Mouse (Mus musculus) layer of hippocampus, postnatal 36 days (tissue): ENCODE measurements at regions not wholly inside any gene's neighbourhood (a gene's known extent, or its start where the extent isn't known, plus 50 kb on each side); places are given as distances from the start of the nearest gene placed in this dataset.

ENCODE experiments used
- DNase-seq, 2 experiments: peaks; one replicate each; pipeline ENCODE4 v3.0.0; 2022

GRCm38 (mm10) chr10:109479941-109480340, 469.2 kb upstream of the Syt1 start:
- DNase-seq = no peak

DNA sequence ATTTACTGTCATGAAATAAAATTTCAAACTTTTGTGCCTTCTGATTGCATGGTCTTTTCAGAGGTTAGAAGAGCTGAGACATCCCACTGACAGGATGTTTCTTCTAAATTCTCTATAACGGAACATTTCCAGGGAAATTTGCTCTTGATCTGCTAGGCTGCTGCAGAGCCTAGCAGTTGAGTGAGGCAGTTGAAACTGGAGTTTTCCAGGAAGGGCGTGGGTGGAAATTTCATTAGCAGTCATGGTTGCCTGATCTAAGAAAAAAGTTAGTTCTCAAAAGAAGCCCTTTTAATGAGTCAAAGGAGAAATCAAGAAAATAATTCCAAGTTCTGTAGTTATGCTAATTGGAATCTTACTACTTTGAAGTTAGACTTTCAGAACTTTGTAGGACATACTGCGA, 455.7 kb upstream of the Syt1 start:
- no peak for DNase-seq

DNA sequence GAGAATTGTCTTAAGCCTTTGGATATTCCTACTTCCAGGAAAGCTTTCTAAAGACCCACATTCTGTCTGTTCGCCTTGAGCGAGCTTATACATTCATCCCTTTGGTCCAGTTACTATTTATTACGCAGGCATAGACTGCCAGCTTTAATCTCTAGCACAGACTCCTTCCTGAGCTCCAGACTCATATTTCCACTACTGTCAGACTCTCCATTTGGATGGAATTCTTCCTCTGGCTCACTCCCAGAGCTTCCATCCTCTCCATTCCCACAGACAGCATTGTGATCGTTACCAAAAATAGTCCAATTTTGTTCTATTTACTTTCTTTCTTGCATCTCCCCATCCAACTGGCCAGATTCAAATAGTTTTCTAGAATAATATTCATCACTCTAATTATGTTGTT, 420.3 kb upstream of the Syt1 start:
- DNase-seq = no peak

- no peak for DNase-seq
Observed at GRCm38 (mm10) chr10:109427878-109428277, 417.1 kb upstream of the Syt1 start.

- DNase-seq = no peak
Observed at GRCm38 (mm10) chr10:109407011-109407410, 396.2 kb upstream of the Syt1 start.

DNA sequence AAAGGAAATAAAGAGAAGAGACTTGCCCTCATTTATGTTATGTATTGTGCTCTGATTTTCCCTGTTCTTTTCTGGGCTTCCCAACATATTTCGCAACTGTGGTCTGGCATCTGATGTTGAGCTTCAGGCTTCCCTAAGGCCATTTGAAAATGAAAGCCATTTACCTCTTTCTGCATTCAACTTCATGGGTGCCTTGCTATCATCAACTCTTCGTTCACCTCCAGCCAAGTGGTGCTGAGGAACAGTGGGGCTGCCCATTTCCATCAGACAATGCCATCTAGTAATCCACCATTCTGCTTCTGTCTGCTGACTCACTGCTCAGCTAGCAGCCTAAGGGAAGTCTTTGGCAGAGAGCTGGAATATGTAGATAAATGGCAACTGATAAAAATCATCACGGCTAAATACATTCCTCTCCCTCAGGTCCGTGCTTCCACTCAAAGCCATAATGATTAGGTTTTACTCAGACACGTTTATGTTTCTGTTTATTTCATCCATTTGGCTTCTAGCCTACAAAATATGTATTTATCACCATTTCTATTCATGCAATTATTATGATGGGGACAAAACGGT, 394.4 kb upstream of the Syt1 start:
- no peak for DNase-seq

- DNase-seq = no peak
Observed at GRCm38 (mm10) chr10:109383758-109384157, 373.0 kb upstream of the Syt1 start.

- DNase-seq = no peak
Observed at GRCm38 (mm10) chr10:109378846-109379245, 368.1 kb upstream of the Syt1 start.

GRCm38 (mm10) chr10:109360161-109360560, 349.4 kb upstream of the Syt1 start:
- no peak for DNase-seq

GRCm38 (mm10) chr10:109358812-109359211, 348.0 kb upstream of the Syt1 start:
- DNase-seq = no peak

- DNase-seq = no peak
Observed at GRCm38 (mm10) chr10:109332846-109333386, 322.1 kb upstream of the Syt1 start.

GRCm38 (mm10) chr10:109309286-109309685, 298.5 kb upstream of the Syt1 start:
- DNase-seq = no peak

DNA sequence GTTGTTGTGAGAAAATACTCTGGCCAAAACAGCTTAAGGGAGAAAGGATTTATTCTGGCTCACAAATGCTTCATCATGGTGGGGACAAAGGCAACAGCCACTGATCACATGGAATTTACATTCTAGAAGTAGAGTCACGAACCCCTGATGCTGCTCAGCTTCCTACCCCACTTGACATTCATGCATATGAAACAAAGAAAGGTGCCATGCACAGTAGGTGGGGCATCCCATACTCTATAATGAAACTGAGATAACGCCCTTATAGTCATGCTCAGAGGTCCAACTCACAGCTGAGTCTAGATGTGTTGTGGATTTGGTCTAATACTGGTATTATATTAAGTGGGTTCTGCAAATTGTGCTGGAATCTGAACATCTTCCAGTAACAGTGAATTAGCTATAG, 289.4 kb upstream of the Syt1 start:
- DNase-seq = no peak

GRCm38 (mm10) chr10:109299785-109300184, 289.0 kb upstream of the Syt1 start:
- DNase-seq = no peak

DNA sequence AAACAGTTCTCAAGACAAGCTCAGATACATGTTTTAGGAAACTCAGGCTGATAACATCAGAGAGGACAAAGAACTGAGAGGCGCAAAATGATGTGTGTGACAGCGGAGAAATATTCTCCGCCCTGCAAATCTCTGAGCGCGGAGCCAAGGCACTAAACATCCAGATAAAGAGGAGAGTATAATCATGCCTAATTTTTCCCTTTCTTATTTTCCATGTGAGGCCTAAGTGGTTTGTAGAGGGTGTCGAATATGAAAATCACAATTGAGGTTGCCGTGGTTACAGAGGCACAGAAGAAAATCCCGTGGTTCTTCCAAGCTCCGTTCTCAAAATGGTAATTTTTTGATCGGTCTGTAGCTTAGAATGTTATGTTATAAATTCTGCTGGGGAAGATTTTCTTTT, 272.6 kb upstream of the Syt1 start:
- peak in 1 of 2 experiments; percentile 8 for DNase-seq

DNA sequence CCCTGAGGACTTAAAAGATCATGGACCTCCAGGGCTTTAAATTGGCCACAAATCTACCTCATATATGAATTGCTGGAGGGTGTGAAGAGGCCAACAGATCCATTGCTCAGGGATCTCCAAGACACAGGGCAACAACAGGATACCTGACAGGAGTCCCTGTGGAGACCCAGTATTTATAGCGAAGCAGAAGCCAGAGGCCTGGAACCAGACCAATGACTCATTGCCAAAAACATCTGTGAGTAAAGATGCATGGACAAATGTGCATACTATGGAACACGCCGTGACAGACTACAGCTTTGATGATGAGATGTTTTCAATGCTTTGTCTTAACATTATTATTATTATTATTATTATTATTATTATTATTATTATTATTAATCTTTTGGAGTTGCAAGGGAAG, 239.0 kb upstream of the Syt1 start:
- DNase-seq = no peak

DNA sequence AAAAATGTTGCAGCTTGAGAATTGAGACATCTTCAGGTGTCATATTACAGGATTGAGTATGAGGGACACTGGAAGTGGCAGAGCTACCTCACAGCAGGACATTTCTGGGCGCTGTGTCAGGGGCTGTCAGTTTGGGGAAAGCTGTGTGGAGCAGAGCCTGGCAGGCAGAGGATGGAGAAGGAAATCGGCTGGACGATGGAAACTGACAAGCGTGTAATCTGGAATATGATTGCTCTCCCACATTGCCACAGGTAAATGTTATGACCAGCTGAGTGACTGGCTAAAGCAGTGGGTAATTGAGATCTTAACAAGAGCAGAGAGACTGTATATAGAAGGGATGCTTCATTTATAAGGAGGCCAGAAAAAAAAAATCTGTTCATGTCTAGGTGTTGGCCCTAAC, 235.5 kb upstream of the Syt1 start:
- no peak for DNase-seq

DNA sequence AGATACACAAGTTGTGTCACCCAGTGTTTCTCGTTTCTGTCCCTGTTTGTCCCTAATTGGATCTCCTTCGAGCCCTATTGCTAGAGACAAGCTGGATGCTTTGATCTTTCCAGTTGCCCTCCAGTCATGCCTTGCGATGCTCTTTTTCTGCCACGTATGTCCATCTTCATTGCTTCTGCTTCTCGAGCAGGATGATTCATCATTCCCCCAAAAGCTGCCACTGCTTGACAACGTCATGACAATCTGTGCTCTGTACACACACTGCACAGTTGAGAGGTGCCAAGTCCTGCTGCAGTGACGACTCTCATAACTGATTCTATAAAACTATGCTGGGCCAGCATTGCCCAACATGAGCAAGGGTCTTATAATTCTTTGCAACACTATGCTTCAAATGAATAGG, 226.2 kb upstream of the Syt1 start:
- peak; percentile 12 to 13 for DNase-seq

- DNase-seq = no peak
Observed at GRCm38 (mm10) chr10:109226989-109227388, 216.2 kb upstream of the Syt1 start.

- peak in 1 of 2 experiments; percentile 8 for DNase-seq
Observed at GRCm38 (mm10) chr10:109188761-109189503, 178.2 kb upstream of the Syt1 start.

GRCm38 (mm10) chr10:109188252-109188651, 177.5 kb upstream of the Syt1 start:
- DNase-seq = no peak

GRCm38 (mm10) chr10:109185243-109185642, 174.5 kb upstream of the Syt1 start:
- no peak for DNase-seq

DNA sequence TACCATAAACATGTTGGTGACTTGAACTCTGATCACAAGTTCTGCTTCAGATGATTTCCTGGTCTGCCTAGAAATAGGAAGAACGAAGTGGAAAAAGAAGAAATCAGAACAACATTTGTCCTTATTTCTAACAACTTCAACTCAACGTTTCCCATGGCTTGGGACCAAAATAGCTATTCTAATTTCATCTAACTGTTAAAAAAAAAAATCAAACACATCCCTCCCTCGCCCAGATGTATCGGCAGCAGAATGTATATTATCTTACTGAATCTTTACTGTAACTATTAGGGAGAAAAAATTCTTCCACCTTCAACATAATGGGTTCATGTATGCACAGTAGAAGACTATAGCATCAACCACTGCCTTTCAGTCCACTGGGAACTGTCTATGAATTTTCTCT, 169.7 kb upstream of the Syt1 start:
- DNase-seq = no peak

- DNase-seq = no peak
Observed at GRCm38 (mm10) chr10:109160730-109161129, 149.9 kb upstream of the Syt1 start.
